Mouse (Mus musculus) heart, postnatal 0 days (tissue): Measurements from ENCODE around the gene Alkbh6.

Source experiments
- CTCF ChIP-seq: IDR thresholded peaks from 2 replicates; pipeline ENCODE4 v1.5.1; 2016; ENCODE audit warnings: antibody characterized with exemption, control low read depth, low read depth
- EP300 ChIP-seq: IDR thresholded peaks from 2 replicates; pipeline ENCODE4 v1.6.1; 2016; ENCODE audit warnings: antibody characterized with exemption, low read depth

DNA sequence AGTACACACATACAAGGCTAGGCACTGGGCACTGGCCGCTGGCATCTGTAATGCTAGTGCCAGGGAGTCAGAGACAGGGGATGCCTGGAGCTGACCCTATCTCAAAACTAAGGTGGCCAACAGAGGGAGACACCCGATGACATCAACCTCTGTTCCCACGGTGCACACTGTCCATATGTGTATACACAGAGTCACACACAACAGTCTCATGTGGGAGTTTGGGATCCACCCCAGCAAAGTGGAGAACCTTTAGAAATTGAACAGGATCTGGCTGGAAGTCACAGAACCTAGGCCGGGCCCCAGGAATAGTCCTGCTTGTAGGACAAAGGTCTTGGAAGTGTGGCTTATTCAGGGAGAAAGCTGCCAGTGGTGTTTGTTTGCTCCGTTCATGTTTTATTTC lies 14.2 kb upstream of the Alkbh6 start:
- TF ChIP-seq CTCF, result no peak
- TF ChIP-seq EP300, result no peak
